Mouse (Mus musculus): ENCODE results near the gene Gm3045. TPM values are rescaled to one million over a fixed set of nuclear protein-coding genes. Genes with fewer than 3 reads are reported as not detected.

The Gm3045 gene
- polyA plus RNA-seq, 1 experiment, result not detected

GRCm38 (mm10) chr13:56401186-56401585 lies 25.2 kb upstream of the Gm3045 start:
- no peaks in the 10 kb centered on the region for H3K36me3 ChIP-seq (ENCODE audit: control insufficient read depth, insufficient read depth, low read length)
- H3K4me1 ChIP-seq (ENCODE audit: control insufficient read depth, insufficient read depth, insufficient read length), result no peaks in the 10 kb centered on the region
- TF ChIP-seq CTCF (IDR thresholded peaks at IDR 0.05; ENCODE audit: extremely low read depth, insufficient read depth, insufficient read length, insufficient replicate concordance) (no peak), POLR2A (IDR thresholded peaks at IDR 0.05; ENCODE audit: low read depth, low read length) (no peak)
- no peak overlapping the region for H3K4me3 ChIP-seq (ENCODE audit: extremely low read depth, insufficient read depth, insufficient read length)
- WGBS, result 82% methylated on average over 4 of the region's 4 CpGs
- H3K27ac ChIP-seq (ENCODE audit: insufficient read depth, low read length), result no peak overlapping the region
- H3K27me3 ChIP-seq (ENCODE audit: control insufficient read depth, insufficient read depth, low read length), result no peaks in the 10 kb centered on the region
- no peak for DNase-seq (ENCODE audit: low read depth in 1 of 2, low spot score in 2 of 2)

GRCm38 (mm10) chr13:56403381-56404086 lies 22.9 kb upstream of the Gm3045 start:
- TF ChIP-seq POLR2A (IDR thresholded peaks at IDR 0.05; ENCODE audit: low read depth, low read length) (no peak), CTCF (IDR thresholded peaks at IDR 0.05; ENCODE audit: extremely low read depth, insufficient read depth, insufficient read length, insufficient replicate concordance) (no peak)
- no peaks in the 10 kb centered on the region for H3K36me3 ChIP-seq (ENCODE audit: control insufficient read depth, insufficient read depth, low read length)
- WGBS, result 92% methylated on average over 8 of the region's 8 CpGs
- no peak for DNase-seq (ENCODE audit: low read depth in 1 of 2, low spot score in 2 of 2)
- no peaks in the 10 kb centered on the region for H3K4me1 ChIP-seq (ENCODE audit: control insufficient read depth, insufficient read depth, insufficient read length)
- no peaks in the 10 kb centered on the region for H3K27me3 ChIP-seq (ENCODE audit: control insufficient read depth, insufficient read depth, low read length)
- H3K27ac ChIP-seq (ENCODE audit: insufficient read depth, low read length), result no peak overlapping the region
- no peak overlapping the region for H3K4me3 ChIP-seq (ENCODE audit: extremely low read depth, insufficient read depth, insufficient read length)

GRCm38 (mm10) chr13:56404511-56405140 lies 21.8 kb upstream of the Gm3045 start:
- no peaks in the 10 kb centered on the region for H3K36me3 ChIP-seq (ENCODE audit: control insufficient read depth, insufficient read depth, low read length)
- H3K4me1 ChIP-seq (ENCODE audit: control insufficient read depth, insufficient read depth, insufficient read length), result no peaks in the 10 kb centered on the region
- no peak overlapping the region for H3K27ac ChIP-seq (ENCODE audit: insufficient read depth, low read length)
- WGBS, result 81% methylated on average over 6 of the region's 6 CpGs
- H3K4me3 ChIP-seq (ENCODE audit: extremely low read depth, insufficient read depth, insufficient read length), result no peak overlapping the region
- no peak for DNase-seq (ENCODE audit: low read depth in 1 of 2, low spot score in 2 of 2)
- H3K27me3 ChIP-seq (ENCODE audit: control insufficient read depth, insufficient read depth, low read length), result no peaks in the 10 kb centered on the region
- no peak for TF ChIP-seq CTCF (IDR thresholded peaks at IDR 0.05; ENCODE audit: extremely low read depth, insufficient read depth, insufficient read length, insufficient replicate concordance)
- no peak for TF ChIP-seq POLR2A (IDR thresholded peaks at IDR 0.05; ENCODE audit: low read depth, low read length)

- 91% methylated on average over 9 of the region's 9 CpGs for WGBS
- Histone ChIP-seq H3K27me3 (ENCODE audit: control insufficient read depth, insufficient read depth, low read length) (no peaks in the 10 kb centered on the region), H3K4me3 (ENCODE audit: extremely low read depth, insufficient read depth, insufficient read length) (no peak overlapping the region), H3K36me3 (ENCODE audit: control insufficient read depth, insufficient read depth, low read length) (no peaks in the 10 kb centered on the region), H3K4me1 (ENCODE audit: control insufficient read depth, insufficient read depth, insufficient read length) (no peaks in the 10 kb centered on the region), H3K27ac (ENCODE audit: insufficient read depth, low read length) (no peak overlapping the region)
- no peak for DNase-seq (ENCODE audit: low read depth in 1 of 2, low spot score in 2 of 2)
- no peak for TF ChIP-seq POLR2A (IDR thresholded peaks at IDR 0.05; ENCODE audit: low read depth, low read length)
- TF ChIP-seq CTCF (IDR thresholded peaks at IDR 0.05; ENCODE audit: extremely low read depth, insufficient read depth, insufficient read length, insufficient replicate concordance), result no peak
Measured at GRCm38 (mm10) chr13:56412286-56412873, 14.0 kb upstream of the Gm3045 start.

GRCm38 (mm10) chr13:56418685-56419483 lies 7.5 kb upstream of the Gm3045 start:
- no peak overlapping the region for H3K27ac ChIP-seq (ENCODE audit: insufficient read depth, low read length)
- no peaks in the 10 kb centered on the region for H3K36me3 ChIP-seq (ENCODE audit: control insufficient read depth, insufficient read depth, low read length)
- H3K4me1 ChIP-seq (ENCODE audit: control insufficient read depth, insufficient read depth, insufficient read length), result no peaks in the 10 kb centered on the region
- 74% methylated on average over 13 of the region's 13 CpGs for WGBS
- H3K27me3 ChIP-seq (ENCODE audit: control insufficient read depth, insufficient read depth, low read length), result no peaks in the 10 kb centered on the region
- no peak for DNase-seq (ENCODE audit: low read depth in 1 of 2, low spot score in 2 of 2)
- TF ChIP-seq POLR2A (IDR thresholded peaks at IDR 0.05; ENCODE audit: low read depth, low read length), result no peak
- no peak for TF ChIP-seq CTCF (IDR thresholded peaks at IDR 0.05; ENCODE audit: extremely low read depth, insufficient read depth, insufficient read length, insufficient replicate concordance)
- no peak overlapping the region for H3K4me3 ChIP-seq (ENCODE audit: extremely low read depth, insufficient read depth, insufficient read length)

GRCm38 (mm10) chr13:56419538-56419937 lies 6.9 kb upstream of the Gm3045 start:
- H3K27ac ChIP-seq (ENCODE audit: insufficient read depth, low read length), result no peak overlapping the region
- H3K27me3 ChIP-seq (ENCODE audit: control insufficient read depth, insufficient read depth, low read length), result no peaks in the 10 kb centered on the region
- TF ChIP-seq POLR2A (IDR thresholded peaks at IDR 0.05; ENCODE audit: low read depth, low read length), result no peak
- no peak for TF ChIP-seq CTCF (IDR thresholded peaks at IDR 0.05; ENCODE audit: extremely low read depth, insufficient read depth, insufficient read length, insufficient replicate concordance)
- H3K36me3 ChIP-seq (ENCODE audit: control insufficient read depth, insufficient read depth, low read length), result no peaks in the 10 kb centered on the region
- no peak for DNase-seq (ENCODE audit: low read depth in 1 of 2, low spot score in 2 of 2)
- H3K4me1 ChIP-seq (ENCODE audit: control insufficient read depth, insufficient read depth, insufficient read length), result no peaks in the 10 kb centered on the region
- 78% methylated on average over 6 of the region's 6 CpGs for WGBS
- H3K4me3 ChIP-seq (ENCODE audit: extremely low read depth, insufficient read depth, insufficient read length), result no peak overlapping the region

Measured in spleen, adult 2 months (tissue).